Mouse (Mus musculus) thymus, adult 18-20 months (tissue): Measurements from ENCODE around the gene Lama5.

Experiments used
- DNase-seq, 2 experiments: peaks; one replicate each; pipeline ENCODE4 v3.0.0; 2022; ENCODE audit warnings: mixed read lengths in 2 of 2

Lama5 gene

DNA sequence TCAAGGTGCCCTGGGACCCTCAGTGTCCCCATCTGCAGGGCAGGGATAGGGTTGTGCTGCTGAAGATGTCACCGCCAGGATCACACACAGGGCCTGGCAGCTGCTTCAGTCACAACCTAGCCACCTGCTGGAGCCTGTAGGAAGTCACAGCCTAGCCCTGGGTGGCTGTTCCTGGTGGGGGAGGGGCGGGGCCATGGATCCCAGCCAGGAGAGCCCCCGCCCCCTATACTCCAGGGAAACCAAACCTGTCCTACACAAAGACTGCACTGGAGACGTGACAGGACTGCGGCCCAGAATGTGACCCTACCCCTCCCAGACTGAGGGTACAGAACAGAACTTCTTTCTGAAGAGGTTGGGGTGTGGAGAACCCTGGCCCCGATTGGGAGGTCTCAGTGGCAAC is 3.4 kb downstream of the Lama5 start:
- DNase-seq, result no peak

DNA sequence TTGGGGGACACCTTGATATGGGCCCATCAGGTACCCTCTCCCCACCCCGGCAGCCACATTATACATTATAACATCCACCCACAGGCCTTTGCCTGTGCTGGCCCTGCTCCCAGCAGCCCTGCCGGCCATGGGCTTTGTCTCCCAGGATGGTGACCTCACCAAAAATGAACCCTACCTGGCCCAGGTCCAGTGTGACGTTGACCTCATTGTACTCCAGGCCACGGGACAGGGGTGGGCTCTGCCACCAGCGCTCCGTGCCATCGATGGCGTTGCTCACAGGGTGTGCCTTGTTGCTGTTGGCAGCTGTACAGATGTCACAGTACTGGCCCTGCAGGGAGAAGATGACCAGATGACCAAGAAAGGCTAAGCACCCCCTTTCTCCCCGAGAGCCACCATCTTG is 4.6 kb downstream of the Lama5 start:
- DNase-seq, result no peak

- DNase-seq, result no peak
Measured at GRCm38 (mm10) chr2:180220165-180220564, 5.5 kb downstream of the Lama5 start.

- DNase-seq, result no peak
Measured at GRCm38 (mm10) chr2:180219145-180219943, 6.3 kb downstream of the Lama5 start.

DNA sequence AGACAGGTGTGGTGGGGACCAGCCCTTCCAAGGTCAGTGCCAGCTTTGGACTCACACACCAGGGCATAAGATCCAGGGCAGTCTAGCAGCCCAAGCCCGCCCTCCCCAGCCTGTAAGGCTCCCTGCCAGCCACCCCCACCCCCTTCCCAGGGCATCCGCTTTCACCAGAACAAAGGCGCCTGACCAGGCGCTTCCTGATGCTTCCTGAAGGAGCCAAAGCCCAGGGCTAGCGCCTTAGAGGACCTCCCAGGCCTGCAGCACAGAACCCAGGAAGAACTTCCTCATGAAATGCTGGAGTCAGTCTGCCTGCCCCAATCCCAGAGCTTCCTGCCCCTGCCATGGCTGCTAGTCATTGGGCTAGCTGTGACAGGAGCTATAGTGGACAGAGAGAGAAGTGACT is 7.0 kb downstream of the Lama5 start:
- DNase-seq, result no peak

- DNase-seq, result no peak
Measured at GRCm38 (mm10) chr2:180218241-180218640, 7.4 kb downstream of the Lama5 start.

DNA sequence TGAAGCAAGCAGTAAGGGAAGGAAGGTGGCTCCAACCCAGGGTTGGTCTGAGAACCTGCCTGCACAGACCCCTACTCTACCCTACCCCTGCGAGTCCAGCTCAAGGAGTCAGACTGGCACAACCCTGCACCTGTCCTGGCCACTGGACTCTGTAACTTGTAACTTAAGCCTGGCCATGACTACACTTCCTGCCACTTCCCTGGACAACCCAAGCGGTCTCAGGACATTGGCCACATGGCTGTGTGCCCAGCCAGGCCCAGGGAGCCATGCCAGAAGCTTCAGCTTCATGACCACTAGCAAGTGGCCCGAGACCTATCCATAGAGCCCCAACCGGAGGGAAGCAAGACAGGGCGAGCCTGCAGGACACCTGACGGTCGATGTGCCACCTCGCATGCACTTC is 8.1 kb downstream of the Lama5 start:
- no peak for DNase-seq

- DNase-seq, result no peak
Measured at GRCm38 (mm10) chr2:180216921-180217320, 8.7 kb downstream of the Lama5 start.

GRCm38 (mm10) chr2:180215951-180216350 is 9.7 kb downstream of the Lama5 start:
- no peak for DNase-seq

DNA sequence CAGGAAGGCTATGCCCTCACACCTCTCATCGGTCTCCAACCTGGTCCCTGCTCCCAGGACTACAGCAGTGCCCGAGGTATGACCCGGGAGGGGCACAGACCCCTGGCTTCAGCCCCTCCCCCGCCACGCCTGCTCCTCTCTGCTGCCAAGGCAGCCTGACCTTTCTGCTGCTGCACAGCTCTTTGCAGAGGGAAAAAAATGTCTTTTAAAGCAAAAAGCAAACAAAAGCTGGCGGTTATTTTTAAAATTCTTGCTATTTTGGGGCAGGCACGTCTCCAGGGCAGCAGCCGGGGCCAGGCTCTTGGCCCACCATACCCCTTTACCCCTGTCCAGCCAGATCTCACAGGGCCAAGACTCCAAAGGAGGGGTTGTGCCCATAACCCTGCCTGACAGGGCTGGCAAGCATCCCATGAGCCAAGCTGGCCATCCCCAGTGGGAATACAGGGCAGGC is 10.6 kb downstream of the Lama5 start:
- DNase-seq, result no peak

DNA sequence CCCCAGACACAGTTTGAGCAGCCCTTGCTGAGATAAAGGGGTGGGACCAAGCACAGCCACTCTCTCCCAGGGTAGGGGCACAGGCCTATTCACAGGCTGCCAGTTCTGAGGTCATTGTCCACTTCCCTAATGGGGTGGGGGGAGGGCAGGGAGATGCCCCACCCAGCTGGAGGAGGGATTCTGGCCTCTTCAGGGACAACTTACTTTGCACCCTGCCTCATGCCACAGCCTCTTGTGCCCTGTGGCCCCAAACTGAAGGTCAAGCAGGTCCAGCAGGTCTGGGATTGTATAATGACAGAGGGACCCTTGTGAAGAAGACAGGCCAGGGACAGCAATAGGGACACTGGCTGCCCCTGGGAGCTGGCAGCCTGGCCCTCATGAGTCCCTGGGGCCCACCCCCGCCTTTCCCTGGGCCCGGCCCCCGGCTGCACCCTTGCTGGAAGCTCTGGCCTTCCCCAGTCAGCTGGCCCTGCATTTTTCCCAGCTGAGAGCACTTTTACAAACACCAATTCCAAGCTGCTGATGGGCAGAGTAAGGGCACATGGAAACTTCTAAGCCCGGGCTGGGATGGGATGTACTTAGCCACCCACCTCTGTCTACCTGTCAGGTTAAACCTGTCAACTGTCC is 11.2 kb downstream of the Lama5 start:
- no peak for DNase-seq

DNA sequence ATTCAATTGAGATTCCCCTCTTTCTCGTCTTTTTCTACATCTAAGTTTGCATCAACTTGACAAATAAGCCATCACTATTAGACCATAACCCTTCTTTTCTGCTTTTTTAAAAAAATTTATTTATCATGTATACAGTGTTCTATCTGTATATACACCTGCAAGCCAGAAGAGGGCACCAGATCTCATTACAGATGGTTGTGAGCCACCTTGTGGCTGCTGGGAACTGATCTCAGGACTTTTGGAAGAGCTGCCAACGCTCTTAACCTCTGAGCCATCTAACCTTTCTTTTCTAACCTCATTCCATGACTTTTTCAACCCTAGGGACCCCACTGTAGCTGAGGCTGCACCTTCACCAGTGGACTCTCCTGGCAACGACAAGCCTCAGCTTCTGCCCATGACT is 13.4 kb downstream of the Lama5 start:
- DNase-seq, result no peak

- DNase-seq, result no peak
Measured at GRCm38 (mm10) chr2:180208976-180209375, 16.7 kb downstream of the Lama5 start.

GRCm38 (mm10) chr2:180207840-180208239 is 17.8 kb downstream of the Lama5 start:
- DNase-seq, result no peak

GRCm38 (mm10) chr2:180205956-180206280 is 19.7 kb downstream of the Lama5 start:
- DNase-seq, result no peak

DNA sequence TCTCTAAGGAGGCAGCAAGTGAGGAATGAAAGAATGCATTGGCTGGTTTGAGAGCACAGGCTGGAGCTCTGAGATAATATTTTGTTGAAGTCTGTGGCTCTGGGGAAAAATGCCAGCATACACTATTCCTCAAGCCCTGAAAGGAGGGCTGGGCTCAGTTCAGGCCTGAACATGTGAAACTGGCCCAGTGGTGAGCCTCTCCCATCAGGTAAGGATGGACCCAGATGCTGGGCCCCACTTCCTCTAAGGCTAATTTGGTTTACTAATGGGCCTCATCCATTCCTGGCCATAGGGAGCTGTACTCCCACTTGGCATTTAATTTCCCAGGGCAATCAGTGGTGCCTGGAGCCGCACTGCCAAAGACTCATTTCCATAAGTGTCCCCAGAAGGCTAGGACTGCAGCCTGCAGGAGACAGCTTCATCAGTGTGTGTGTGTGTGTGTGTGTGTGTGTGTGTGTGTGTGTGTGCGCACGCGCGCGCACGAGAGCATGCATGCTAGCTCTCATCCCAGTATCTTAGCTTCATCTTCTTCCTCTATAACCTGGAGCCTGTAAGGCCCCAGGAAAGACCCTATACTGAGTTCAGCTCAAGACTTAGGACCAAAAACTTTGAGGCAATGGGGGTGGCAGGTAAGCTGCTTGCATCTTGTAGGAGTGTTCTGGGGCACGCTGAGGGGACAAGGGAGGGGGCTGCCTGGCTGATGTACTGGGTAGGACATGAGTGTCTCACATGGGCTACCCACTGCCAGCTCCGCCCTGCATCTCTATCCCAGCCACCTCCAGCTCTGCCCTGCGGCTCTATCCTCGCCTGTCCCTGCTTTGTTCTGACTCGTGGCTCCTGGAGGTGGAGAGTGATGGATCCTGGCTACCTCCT is 20.3 kb downstream of the Lama5 start:
- no peak for DNase-seq

- no peak for DNase-seq
Measured at GRCm38 (mm10) chr2:180204501-180204900, 21.2 kb downstream of the Lama5 start.

DNA sequence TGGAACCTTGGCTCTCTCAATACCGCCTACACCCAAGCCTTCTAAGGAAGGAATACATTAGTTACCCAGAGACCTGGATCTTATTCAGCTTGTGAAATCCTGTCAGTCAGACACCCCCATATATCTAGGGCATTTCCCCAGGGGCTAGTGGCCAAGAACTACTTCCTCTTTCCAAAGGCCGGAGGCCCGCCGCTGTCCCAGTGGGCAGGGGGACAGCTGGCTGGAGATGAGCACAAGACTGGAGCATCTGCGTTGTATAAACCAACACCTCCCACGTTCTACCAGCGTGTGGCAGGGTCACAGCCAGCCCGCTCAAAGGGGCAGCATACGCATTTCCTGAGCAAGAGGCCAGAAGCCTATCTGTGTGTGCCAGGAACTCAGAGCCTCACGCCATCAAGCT is 22.9 kb downstream of the Lama5 start:
- DNase-seq, result no peak

- DNase-seq, result no peak
Measured at GRCm38 (mm10) chr2:180202263-180202662, 23.4 kb downstream of the Lama5 start.

DNA sequence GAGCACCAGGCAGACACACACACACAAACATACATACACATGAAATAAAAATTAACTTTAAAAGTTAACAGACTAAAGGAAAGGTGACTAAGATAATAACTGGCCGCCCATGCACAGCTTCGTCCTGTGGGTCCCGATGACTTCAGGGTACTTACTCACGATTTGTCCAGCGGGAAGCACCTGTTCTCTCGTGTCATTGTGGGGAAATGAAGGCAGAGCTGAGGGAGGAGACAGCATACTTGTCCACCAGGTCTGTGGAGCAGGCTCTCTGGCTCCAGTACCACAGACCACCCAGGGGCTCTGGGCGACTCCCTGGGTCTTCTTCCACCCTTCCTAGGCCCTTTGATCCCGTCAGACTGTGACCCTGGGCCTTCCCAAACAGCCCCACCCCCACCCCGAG is 24.4 kb downstream of the Lama5 start:
- no peak for DNase-seq

DNA sequence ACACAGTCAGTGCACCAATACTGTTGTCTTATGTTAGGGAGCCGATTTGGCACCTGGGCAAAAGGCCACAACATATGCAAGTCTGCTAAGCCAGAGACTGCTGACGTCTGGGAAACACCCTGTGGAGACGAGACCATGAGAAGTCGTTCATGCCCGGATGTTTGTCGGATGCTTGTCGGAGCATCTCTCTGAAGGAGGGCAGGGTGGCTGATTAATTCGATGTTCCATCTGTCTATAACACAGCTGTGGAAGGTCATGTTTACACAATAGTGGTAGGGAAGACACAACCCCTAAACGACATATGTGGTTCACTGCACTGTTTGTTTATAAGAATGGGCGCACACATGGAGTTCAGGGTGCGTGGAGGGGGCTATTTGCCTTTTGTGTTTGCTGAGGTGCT is 25.0 kb downstream of the Lama5 start:
- no peak for DNase-seq

- DNase-seq, result no peak
Measured at GRCm38 (mm10) chr2:180198782-180199181, 26.9 kb downstream of the Lama5 start.

DNA sequence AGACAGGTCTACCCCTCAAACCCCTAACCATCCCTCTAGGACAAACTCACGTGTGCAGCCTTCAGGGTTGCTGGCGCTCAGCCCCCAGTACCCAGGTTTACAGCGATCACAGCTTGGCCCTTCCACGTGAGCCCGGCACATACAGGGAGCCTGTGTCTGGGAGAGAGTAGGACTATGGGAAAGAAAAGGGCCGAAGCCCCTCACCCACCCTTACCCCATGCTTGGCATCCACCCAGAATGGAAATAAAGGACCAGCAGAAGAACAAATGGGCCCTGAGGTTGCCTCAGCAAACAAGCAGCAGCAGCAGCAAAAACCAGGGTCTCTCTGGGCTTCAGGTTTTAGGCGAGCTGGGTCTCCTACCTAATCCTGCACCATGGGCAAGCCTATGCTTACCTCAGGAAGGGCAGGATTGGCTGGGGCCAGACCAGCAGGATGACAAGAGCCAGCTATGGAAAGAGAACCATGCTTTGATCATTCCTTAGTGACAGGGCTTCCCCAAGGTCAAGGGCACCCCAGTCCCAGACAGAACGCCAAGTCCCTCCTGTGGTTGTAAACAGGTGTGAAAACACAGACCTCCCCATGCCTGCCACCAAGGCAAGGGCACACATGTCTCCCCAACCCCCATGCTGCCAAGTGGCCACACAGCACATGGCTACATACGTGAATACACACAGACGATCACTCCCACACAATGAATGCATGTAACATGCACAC is 28.2 kb downstream of the Lama5 start:
- no peak for DNase-seq
